Mouse (Mus musculus) heart, postnatal 36 days (tissue): ENCODE measurements at regions not wholly inside any gene's neighbourhood (a gene's known extent, or its start where the extent isn't known, plus 50 kb on each side); places are given as distances from the start of the nearest gene placed in this dataset.

Experiments used
- DNase-seq, 2 experiments: peaks; one replicate each; pipeline ENCODE4 v3.0.0; 2021 to 2022
- intact Hi-C: fragments of 180-260 bp; cut with DNase I; formaldehyde crosslinking; loops from one replicate; pipeline ENCODE4 v1.15.1; 2025

GRCm38 (mm10) chr15:61327925-61328324, 405.1 kb upstream of the A1bg start:
- no peak for DNase-seq

GRCm38 (mm10) chr15:61322243-61322642, 399.4 kb upstream of the A1bg start:
- intact Hi-C loops: no loop called here
- no peak for DNase-seq

More at GRCm38 (mm10) chr15:61327925-61328324, 405.1 kb upstream of the A1bg start:
- intact Hi-C loops: no loop called here

- no peak for DNase-seq
- intact Hi-C loops: no loop called here
Measured at GRCm38 (mm10) chr15:61309452-61310165, 386.8 kb upstream of the A1bg start.

- intact Hi-C loops: no loop called here
- DNase-seq: peak; percentile 14 to 37
Measured at GRCm38 (mm10) chr15:61308936-61309335, 386.1 kb upstream of the A1bg start.

GRCm38 (mm10) chr15:61304546-61304945, 381.7 kb upstream of the A1bg start:
- intact Hi-C loops: no loop called here
- no peak for DNase-seq

GRCm38 (mm10) chr15:61299796-61300195, 377.0 kb upstream of the A1bg start:
- intact Hi-C loops: no loop called here
- no peak for DNase-seq

GRCm38 (mm10) chr15:61297447-61298208, 374.8 kb upstream of the A1bg start:
- intact Hi-C loops: no loop called here
- no peak for DNase-seq

- intact Hi-C loops: no loop called here
- DNase-seq: no peak
Measured at GRCm38 (mm10) chr15:61294616-61295015, 371.8 kb upstream of the A1bg start.

- DNase-seq: no peak
- intact Hi-C loops: no loop called here
Measured at GRCm38 (mm10) chr15:61294131-61294530, 371.3 kb upstream of the A1bg start.

GRCm38 (mm10) chr15:61268766-61269165, 346.0 kb upstream of the A1bg start:
- DNase-seq: no peak
- intact Hi-C loops: no loop called here

- no peak for DNase-seq
- intact Hi-C loops: no loop called here
Measured at GRCm38 (mm10) chr15:61259047-61259446, 336.2 kb upstream of the A1bg start.

GRCm38 (mm10) chr15:61244511-61244910, 321.7 kb upstream of the A1bg start:
- intact Hi-C loops: no loop called here
- no peak for DNase-seq

GRCm38 (mm10) chr15:61242161-61242681, 319.4 kb upstream of the A1bg start:
- intact Hi-C loops: no loop called here
- DNase-seq: no peak

- DNase-seq: no peak
- intact Hi-C loops: no loop called here
Measured at GRCm38 (mm10) chr15:61241741-61242140, 318.9 kb upstream of the A1bg start.

- intact Hi-C loops: no loop called here
- DNase-seq: no peak
Measured at GRCm38 (mm10) chr15:61240344-61240743, 317.5 kb upstream of the A1bg start.

GRCm38 (mm10) chr15:61239414-61239813, 316.6 kb upstream of the A1bg start:
- no peak for DNase-seq
- intact Hi-C loops: no loop called here

- DNase-seq: no peak
- intact Hi-C loops: no loop called here
Measured at GRCm38 (mm10) chr15:61238996-61239395, 316.2 kb upstream of the A1bg start.

GRCm38 (mm10) chr15:61229579-61229978, 306.8 kb upstream of the A1bg start:
- DNase-seq: no peak
- intact Hi-C loops: no loop called here

GRCm38 (mm10) chr15:61222923-61223322, 300.1 kb upstream of the A1bg start:
- intact Hi-C loops: no loop called here

GRCm38 (mm10) chr15:61210161-61210560, 287.3 kb upstream of the A1bg start:
- intact Hi-C loops: no loop called here

More at GRCm38 (mm10) chr15:61222923-61223322, 300.1 kb upstream of the A1bg start:
- DNase-seq: no peak

GRCm38 (mm10) chr15:61189981-61190380, 267.2 kb upstream of the A1bg start:
- DNase-seq: no peak
- intact Hi-C loops: no loop called here

More at GRCm38 (mm10) chr15:61210161-61210560, 287.3 kb upstream of the A1bg start:
- DNase-seq: no peak

GRCm38 (mm10) chr15:61189481-61189880, 266.7 kb upstream of the A1bg start:
- intact Hi-C loops: no loop called here
- no peak for DNase-seq
